Mouse (Mus musculus) urinary bladder, adult 18-20 months (tissue): ENCODE measurements around the gene H2-M5.
A peak's percentile ranks its signal among the peaks of the same experiment; 100 is the strongest.
"Not testable (repeated sequence)": the region's sequence is repeated elsewhere in the genome, so short reads cannot be mapped to it uniquely, and the experiment has no call there.

Source experiments
- DNase-seq, 2 experiments: peaks; one replicate each; pipeline ENCODE4 v3.0.0; 2022; ENCODE audit warnings: low spot score in 2 of 2, mixed read lengths in 2 of 2

The H2-M5 gene

GRCm38 (mm10) chr17:36989437-36989836 lies at the start of gene H2-M5:
Gene H2-M5 (minus strand): TSS chr17:36989537.
- DNase-seq: no peak

GRCm38 (mm10) chr17:37029162-37029561 lies 39.8 kb upstream of the H2-M5 start:
- DNase-seq: no peak

GRCm38 (mm10) chr17:37028683-37029120 lies 39.4 kb upstream of the H2-M5 start:
- peak; percentile 75 to 81 for DNase-seq

GRCm38 (mm10) chr17:37028212-37028611 lies 38.9 kb upstream of the H2-M5 start:
- DNase-seq: no peak

GRCm38 (mm10) chr17:37027486-37027885 lies 38.1 kb upstream of the H2-M5 start:
- DNase-seq: no peak

- no peak for DNase-seq
These were observed 37.1 kb upstream of the H2-M5 start for GRCm38 (mm10) chr17:37026425-37026824.

GRCm38 (mm10) chr17:37022628-37023576 lies 33.6 kb upstream of the H2-M5 start, which contains the start of gene Mog:
Gene Mog (minus strand): TSS chr17:37023398.
- no peak for DNase-seq

GRCm38 (mm10) chr17:37019242-37019641 lies 29.9 kb upstream of the H2-M5 start:
- not testable (repeated sequence) for DNase-seq

GRCm38 (mm10) chr17:37018328-37018727 lies 29.0 kb upstream of the H2-M5 start:
- DNase-seq: no peak

- no peak for DNase-seq
These were observed 27.0 kb upstream of the H2-M5 start for GRCm38 (mm10) chr17:37016333-37016732.

- DNase-seq: no peak
These were observed 22.8 kb upstream of the H2-M5 start for GRCm38 (mm10) chr17:37012141-37012540.

GRCm38 (mm10) chr17:37011719-37012118 lies 22.4 kb upstream of the H2-M5 start:
- no peak for DNase-seq

- no peak for DNase-seq
These were observed 20.2 kb upstream of the H2-M5 start for GRCm38 (mm10) chr17:37009460-37010042.

GRCm38 (mm10) chr17:37008161-37008560 lies 18.8 kb upstream of the H2-M5 start:
- no peak for DNase-seq

- no peak for DNase-seq
These were observed 14.0 kb upstream of the H2-M5 start for GRCm38 (mm10) chr17:37003366-37003765.

GRCm38 (mm10) chr17:37002364-37003330 lies 13.3 kb upstream of the H2-M5 start:
- peak; percentile 36 to 50 for DNase-seq

GRCm38 (mm10) chr17:37000863-37001262 lies 11.5 kb upstream of the H2-M5 start, which contains the start of gene Zfp57:
Gene Zfp57 (plus strand): TSS chr17:37001163.
- no peak for DNase-seq

GRCm38 (mm10) chr17:36998477-36998876 lies 9.1 kb upstream of the H2-M5 start:
- no peak for DNase-seq

- DNase-seq: peak; percentile 65 to 69
These were observed 7.8 kb upstream of the H2-M5 start for GRCm38 (mm10) chr17:36997033-36997735.

GRCm38 (mm10) chr17:36995448-36995847 lies 6.1 kb upstream of the H2-M5 start:
- DNase-seq: no peak

- DNase-seq: no peak
These were observed 5.2 kb upstream of the H2-M5 start for GRCm38 (mm10) chr17:36994528-36994927.
